Mouse (Mus musculus) heart, adult 10 weeks (tissue): ENCODE measurements around the gene Arhgef33. TPM values are rescaled to one million over a fixed set of nuclear protein-coding genes. Genes with fewer than 3 reads are reported as not detected.

Experiments used
- polyA plus RNA-seq: library from polyadenylated mRNA; stranded (reverse); fragments of 350-450 nt; fragmentation: Illumina TruSeq; extraction: RNeasy Lipid Tissue Mini Kit (QIAGEN cat#74804); gene quantifications from one replicate; pipeline ENCODE4 v1.2.3, GENCODE M21; 2014; ENCODE audit warnings: low read depth, low replicate concordance

The Arhgef33 gene
- polyA plus RNA-seq = not detected

DNA sequence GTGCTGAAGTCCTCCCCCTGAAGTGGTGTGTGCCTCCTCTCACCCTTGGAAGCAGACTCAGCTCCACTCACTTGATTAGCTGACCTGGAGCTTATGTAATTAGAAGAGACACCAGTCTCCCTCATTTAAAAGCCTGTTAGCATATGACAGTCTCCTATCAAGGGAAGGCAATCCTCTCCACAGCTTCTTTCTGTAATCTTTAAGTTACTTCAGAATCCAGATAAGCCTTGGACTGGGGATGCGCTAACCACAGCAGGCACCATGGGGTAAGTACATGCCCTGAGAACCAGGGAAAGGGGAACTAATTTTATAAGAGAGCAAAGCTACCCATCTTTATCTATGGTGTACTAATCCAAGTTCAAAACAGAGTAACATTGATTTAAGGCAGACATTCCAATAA lies at the start of gene Arhgef33:
Arhgef33 (plus strand) TSS at position 157 of the 400 bp plus-strand sequence.

DNA sequence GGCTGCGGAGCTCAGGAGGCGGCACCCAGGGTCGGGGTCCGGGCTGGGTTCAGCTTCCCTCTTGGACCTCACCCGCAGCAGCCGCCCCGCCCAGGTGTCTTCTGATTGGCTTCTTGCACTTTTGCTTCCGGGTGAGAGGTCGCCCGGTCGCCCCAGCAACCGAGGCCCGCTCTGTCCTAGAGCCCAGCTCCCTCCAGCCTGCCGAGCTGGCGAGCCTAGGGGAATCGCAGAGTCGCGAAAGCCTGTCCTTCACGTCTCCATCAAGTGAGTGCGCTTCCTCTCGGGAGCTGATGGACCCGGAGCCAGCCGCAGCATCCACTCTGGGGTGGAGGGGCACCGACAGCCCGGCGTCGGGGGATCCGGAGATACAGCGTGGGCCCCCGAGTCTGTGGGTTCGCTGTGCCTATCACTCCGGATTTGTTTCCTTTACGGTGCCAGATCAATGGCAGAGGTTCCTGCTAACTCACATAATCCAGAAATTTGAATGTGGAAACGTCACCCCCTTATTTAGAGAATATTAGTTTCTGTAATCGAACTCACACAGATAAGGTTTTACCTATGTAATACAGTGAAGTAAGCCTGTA lies 17.0 kb upstream of the Arhgef33 start, which contains the start of the genes Morn2 and Dhx57:
Morn2 (plus strand) TSS at position 130 of the 584 bp plus-strand sequence.
Dhx57 (minus strand) TSS at position 403 of the 584 bp plus-strand sequence.

DNA sequence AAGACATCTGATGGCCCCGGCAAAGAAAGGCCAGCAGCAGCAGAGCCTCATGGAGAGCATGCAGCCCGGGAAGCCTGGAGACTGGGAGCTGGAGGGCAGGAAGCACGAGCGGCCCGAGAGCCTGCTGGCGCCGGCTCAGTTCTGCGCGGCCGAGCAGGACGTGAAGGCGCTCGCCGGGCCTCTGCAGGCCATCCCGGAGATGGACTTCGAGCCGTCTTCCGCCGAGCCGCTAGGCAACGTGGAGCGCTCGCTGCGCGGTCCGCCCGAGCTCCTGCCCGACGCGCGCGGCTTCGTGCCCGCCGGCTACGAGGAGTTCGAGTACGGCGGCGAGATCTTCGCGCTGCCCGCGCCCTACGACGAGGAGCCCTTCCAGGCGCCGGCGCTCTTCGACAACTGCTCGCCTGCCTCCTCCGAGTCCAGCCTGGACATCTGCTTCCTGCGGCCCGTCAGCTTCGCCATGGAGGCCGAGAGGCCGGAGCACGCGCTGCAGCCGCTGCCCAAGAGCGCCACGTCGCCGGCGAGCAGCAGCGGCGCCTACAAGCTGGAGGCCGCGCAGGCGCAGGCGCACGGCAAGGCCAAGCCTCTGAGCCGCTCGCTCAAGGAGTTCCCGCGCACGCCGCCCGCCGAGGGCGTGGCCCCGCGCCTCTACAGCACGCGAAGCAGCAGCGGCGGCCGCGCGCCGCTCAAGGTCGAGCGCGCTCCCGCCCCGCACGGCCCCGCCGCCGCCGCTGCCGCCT lies 66.0 kb downstream of the Arhgef33 start, which contains the start of gene Gm10190:
Gm10190 (minus strand) TSS at position 553 of the 737 bp plus-strand sequence.

Other genes with a start within 250 kb of the Arhgef33 start
- gene Hnrnpll, start 245.1 kb upstream of the Arhgef33 start, polyA plus RNA-seq = 20.2 TPM
- 28.0 TPM for gene Galm, start 179.9 kb upstream of the Arhgef33 start, polyA plus RNA-seq
- 73.3 TPM for gene Srsf7, start 100.1 kb upstream of the Arhgef33 start, polyA plus RNA-seq
- 0.18 TPM for gene Ttc39d, start 99.9 kb upstream of the Arhgef33 start, polyA plus RNA-seq
- gene Gemin6, start 83.0 kb upstream of the Arhgef33 start, polyA plus RNA-seq = 8.1 TPM
- 18.8 TPM for gene Morn2, start 17.2 kb upstream of the Arhgef33 start, polyA plus RNA-seq
- gene Dhx57, start 16.9 kb upstream of the Arhgef33 start, polyA plus RNA-seq = 7.0 TPM
- gene Gm10190, start 66.1 kb downstream of the Arhgef33 start, polyA plus RNA-seq = not detected
- 7.5 TPM for gene Sos1, start 173.0 kb downstream of the Arhgef33 start, polyA plus RNA-seq